Mouse (Mus musculus) testis, adult 2 months (tissue): ENCODE measurements at regions not wholly inside any gene's neighbourhood (a gene's known extent, or its start where the extent isn't known, plus 50 kb on each side); places are given as distances from the start of the nearest gene placed in this dataset.

ENCODE experiments used
- CTCF ChIP-seq: fragments of 200-500 bp; IDR thresholded peaks from 2 replicates; pipeline ENCODE4 v1.5.1; 2012; ENCODE audit warnings: low read depth, mild to moderate bottlenecking, inconsistent platforms, low read length, moderate library complexity; ENCODE audit not compliant: control insufficient read depth, insufficient read depth, insufficient replicate concordance
- POLR2A ChIP-seq: fragments of 200-500 bp; IDR thresholded peaks from 2 replicates; pipeline ENCODE4 v1.6.1; 2012; ENCODE audit warnings: low read depth, mild to moderate bottlenecking, inconsistent platforms, low read length, moderate library complexity; ENCODE audit not compliant: control insufficient read depth

DNA sequence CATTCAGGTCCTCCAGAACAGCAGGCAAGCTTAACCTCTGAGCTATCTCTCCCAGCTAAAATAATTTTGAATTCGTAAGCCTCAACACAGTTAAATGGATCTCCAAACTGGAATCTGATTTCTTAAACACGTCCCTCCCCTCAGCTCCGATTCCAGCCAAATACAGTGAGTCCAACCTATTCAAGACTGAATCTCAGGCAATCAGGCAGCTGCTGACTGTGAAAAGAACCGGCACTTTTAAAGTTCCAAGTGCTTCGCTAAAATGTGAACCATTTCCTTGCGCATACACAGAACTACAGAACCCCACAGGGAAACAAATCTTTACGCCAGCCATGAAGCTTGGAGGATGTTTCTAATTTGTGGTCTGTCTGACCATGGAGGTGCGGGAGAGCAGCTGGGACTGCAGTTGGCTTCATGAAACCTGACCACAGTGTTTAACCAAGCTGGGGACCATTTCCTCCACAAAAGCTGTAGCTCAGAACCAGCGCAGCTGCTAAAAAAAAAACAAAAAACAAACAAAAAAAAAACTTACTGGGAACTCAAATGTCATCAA, 160.1 kb upstream of the Chd6 start:
- TF ChIP-seq CTCF: no peak
- no peak for TF ChIP-seq POLR2A
